Mouse (Mus musculus): Measurements from ENCODE around the gene Cetn4.

Gene Cetn4

GRCm38 (mm10) chr3:37299470-37299869 is 13.0 kb downstream of the Cetn4 start:
- no peak for DNase-seq

GRCm38 (mm10) chr3:37292654-37293053 is 19.9 kb downstream of the Cetn4 start:
- DNase-seq: no peak

GRCm38 (mm10) chr3:37291929-37292328 is 20.6 kb downstream of the Cetn4 start:
- DNase-seq: no peak

GRCm38 (mm10) chr3:37290881-37291541 is 21.5 kb downstream of the Cetn4 start:
- DNase-seq: peak; percentile 5 to 16

GRCm38 (mm10) chr3:37289237-37289636 is 23.3 kb downstream of the Cetn4 start:
- no peak for DNase-seq

- no peak for DNase-seq
Measured at GRCm38 (mm10) chr3:37283234-37283633, 29.3 kb downstream of the Cetn4 start.

GRCm38 (mm10) chr3:37282299-37282922 is 30.1 kb downstream of the Cetn4 start:
- no peak for DNase-seq

GRCm38 (mm10) chr3:37280871-37281270 is 31.6 kb downstream of the Cetn4 start:
- no peak for DNase-seq

GRCm38 (mm10) chr3:37280221-37280620 is 32.3 kb downstream of the Cetn4 start:
- DNase-seq: no peak

GRCm38 (mm10) chr3:37274661-37275060 is 37.8 kb downstream of the Cetn4 start:
- no peak for DNase-seq

GRCm38 (mm10) chr3:37273092-37273491 is 39.4 kb downstream of the Cetn4 start:
- DNase-seq: no peak

GRCm38 (mm10) chr3:37271209-37271608 is 41.3 kb downstream of the Cetn4 start:
- peak; percentile 62 to 70 for DNase-seq

GRCm38 (mm10) chr3:37269926-37270325 is 42.6 kb downstream of the Cetn4 start:
- DNase-seq: no peak

GRCm38 (mm10) chr3:37268338-37268737 is 44.2 kb downstream of the Cetn4 start:
- DNase-seq: no peak

- no peak for DNase-seq
Measured at GRCm38 (mm10) chr3:37259331-37259999, 53.0 kb downstream of the Cetn4 start.

GRCm38 (mm10) chr3:37257776-37258175 is 54.7 kb downstream of the Cetn4 start:
- DNase-seq: no peak
